Mouse (Mus musculus): Measurements from ENCODE around the gene Scyl1.

Scyl1 gene

GRCm38 (mm10) chr19:5741641-5742240 is 29.5 kb downstream of the Scyl1 start:
- DNase-seq = peak; percentile 87 to 91

DNA sequence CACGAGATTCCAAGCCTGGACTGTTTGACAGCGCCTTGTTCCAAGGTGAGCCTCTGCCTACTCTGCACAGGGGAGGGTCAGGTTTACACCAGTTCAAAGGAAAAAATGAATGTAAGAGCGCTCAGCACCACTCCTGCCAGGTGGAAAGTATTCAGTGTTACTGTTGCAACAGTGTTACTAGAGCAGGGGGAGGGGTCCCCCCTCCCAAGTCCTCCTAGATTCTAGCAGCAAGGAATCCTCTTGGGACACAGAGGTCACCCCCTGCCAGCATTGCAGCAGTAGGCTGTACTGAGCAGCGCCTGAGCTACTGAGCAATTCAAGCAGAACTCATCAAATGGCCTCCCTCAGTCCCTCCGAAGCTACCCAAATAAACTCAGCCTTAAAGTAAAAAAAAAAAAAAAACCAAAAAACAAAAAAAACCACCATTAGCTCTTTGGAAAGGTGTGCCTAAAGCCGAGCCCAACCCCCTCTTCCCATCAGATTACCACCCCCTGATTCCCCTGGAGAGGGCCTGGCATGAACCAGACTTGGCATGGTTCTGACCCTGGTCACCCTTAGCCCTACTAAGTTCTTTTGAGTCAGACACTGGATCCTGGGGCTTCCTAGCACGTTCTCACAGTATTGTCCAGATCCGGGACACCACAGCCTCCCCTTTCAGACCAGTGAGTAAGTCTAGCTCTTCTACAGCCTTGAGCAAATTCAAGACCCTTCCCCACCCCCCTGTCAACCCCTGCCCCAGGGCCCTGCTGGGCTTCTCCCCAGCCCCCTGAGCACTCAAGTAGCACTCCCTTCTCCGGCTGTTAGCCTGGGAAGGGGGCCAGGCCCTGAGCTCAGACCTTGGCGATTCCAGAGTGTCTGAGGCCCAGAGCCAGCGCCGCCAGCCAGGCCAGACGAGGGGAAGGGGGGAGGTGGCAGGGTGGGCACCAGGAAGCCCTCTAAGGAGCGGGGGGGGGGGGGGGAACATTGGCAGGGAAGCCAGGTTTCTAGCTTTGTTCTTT is 30.6 kb downstream of the Scyl1 start, which contains the start of gene Ltbp3:
Ltbp3 (plus strand) TSS at position 585 of the 998 bp plus-strand sequence.
- peak; percentile 75 to 81 for DNase-seq

DNA sequence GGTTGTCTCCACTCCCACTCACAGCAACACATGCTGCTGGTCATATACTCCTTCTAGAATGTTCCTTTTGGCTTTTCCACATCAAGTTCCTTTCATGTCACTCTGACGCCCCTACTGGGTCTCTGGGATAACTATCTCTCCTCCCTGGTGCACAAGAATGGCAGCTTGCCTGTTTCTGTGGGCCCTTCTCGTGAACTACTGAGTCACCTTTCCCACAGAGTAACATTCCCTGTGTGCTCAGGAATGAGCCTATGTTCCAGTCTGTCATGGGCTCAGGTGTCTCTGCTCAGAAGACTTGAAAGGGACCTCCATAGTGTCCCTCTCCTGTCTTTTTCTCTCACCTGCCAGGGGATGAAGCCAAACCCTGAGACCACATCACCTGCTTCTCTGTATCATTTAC is 31.8 kb downstream of the Scyl1 start:
- DNase-seq = no peak

DNA sequence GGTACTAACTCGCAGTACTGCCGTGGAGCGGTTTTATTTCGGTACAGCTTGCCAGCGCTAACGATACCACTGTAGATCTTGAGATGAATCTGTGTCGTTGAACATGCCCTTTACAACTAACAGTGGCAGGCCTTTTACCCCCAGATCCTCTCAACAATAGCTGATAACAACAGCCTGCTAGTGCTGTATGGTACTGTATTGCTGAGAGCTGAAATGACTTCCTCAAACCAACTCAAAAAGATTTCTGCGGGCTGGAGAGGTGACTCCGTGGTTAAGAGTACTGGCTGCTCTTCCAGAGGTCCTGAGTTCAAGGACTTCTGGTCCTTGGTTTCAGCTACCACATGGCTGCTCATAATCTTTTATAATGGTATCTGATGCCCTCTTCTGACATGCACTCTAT is 36.9 kb downstream of the Scyl1 start:
- no peak for DNase-seq

DNA sequence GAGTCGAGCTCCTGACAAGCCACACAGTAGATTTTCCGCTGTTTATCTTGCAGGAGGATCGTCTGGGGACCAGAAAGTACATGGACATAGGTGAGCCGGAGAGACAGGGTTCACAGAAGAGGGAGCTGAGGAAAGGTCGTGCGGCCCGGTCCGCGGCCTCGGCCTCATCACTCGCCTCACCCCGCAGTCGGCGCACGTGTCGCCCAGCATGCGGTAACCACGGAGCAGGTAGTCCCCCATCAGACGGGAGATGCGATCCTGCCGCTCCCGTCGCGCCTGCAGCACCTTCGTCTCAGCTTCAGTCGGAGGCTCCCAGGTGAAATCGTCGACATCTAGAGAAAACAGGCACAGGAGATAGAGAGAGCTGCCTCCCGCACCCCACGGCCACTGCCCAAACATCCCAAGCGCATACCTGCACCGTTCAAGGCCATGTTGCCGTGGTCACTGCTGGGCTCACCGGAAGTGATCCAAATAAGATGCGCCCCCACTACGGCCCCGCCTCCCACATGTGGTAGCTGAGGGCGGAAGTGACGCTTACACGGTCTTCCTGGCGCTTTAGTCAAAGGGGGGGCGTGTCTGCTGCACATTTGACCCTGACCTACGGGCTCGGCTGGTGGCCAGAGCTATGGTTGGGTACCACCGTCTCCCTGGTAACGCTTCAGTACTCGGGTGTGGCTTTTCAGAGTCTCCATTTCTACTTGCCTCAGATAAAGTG is 39.8 kb downstream of the Scyl1 start:
- DNase-seq = peak; percentile 96 to 97

- DNase-seq = peak; percentile 57 to 67
Observed at GRCm38 (mm10) chr19:5730314-5731186, 40.7 kb downstream of the Scyl1 start.

DNA sequence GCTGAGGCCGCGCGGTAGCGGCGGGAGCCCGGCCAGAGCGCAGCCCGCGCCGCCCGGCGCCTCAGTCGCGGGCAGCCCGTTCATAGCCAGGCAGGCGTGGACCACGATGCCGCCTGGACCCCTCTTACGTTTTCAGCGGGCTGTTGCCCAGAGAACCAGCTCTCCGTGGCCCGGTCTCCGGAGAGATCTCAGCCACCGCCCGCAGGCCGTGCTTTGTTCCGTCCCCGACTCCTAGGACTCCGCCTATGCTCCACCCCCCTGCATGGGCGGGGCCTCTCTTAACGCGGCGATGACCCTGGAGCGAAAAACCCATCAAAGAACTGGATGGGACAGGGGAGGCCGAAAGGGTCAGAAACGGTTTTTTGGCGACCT is 41.8 kb downstream of the Scyl1 start, which contains the start of gene Fam89b:
Fam89b (minus strand) TSS at position 210 of the 372 bp plus-strand sequence.
- peak; percentile 95 to 96 for DNase-seq

GRCm38 (mm10) chr19:5728631-5729443 is 42.4 kb downstream of the Scyl1 start:
- peak; percentile 76 to 85 for DNase-seq

GRCm38 (mm10) chr19:5727701-5728100 is 43.5 kb downstream of the Scyl1 start:
- peak; percentile 94 to 95 for DNase-seq

DNA sequence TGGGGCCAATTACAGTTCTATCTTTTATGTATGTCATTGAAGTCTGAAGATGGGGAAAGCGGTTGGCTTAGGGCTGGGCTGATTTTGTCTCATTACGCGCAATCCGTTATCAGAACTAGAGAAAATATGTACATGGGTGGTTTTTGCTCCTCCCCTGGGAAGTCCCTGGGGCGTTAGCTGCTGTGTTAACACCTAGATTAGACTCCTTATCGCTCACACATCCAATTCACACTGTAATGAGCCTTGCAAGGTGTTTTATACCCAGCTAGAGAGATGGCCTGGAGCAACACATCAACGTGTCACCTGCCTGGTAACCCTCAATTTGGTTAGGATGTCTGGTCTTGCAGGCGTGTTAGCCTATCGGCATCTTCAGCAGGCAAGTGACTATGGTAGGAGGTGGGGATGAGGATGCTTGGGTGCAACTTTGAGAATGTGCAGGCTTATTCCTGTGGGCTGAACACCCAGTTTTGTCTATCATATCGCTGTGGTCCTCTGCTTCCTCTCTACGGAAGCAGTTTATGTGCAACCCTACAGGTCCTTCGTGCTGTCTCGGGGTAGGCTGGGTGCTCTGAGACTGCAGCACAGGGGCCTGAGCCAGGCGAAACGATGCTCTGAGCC is 44.1 kb downstream of the Scyl1 start:
- DNase-seq = no peak

DNA sequence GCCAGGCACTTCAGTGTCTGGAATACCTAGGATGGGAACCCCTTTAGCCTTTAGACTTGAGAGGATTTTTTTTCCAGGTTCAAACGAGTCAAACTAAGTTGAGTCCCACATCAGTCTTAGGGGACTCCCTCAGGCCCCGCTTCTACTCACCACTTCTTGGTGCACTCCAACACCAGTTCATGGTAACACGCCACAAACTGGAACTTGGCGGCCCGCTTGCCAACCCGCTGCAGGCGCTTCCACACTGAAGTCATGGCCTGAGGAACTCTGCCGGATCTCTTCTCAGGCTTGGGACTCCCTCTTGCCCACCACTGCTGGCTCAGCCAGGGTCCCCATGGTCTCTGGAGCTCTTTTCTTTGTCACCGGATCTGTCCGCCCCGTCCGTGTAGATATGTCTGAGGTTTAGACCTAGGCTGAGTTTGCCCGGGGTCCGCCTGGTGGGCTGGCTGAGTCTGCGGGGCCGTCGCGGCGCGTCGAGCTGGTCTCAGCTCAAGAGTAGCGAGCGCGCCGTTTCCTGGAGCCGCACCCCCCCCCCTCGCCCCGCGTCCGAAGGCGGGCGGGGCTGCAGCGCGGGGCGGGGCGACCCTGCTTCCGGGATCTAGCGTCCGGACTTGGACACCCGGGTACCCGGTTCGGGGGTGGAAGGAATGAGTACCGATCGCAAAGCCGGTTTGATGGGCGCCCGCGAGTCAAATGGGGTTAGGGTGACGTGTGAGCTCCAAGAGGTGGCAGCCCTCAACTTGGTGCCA is 45.3 kb downstream of the Scyl1 start, which contains the start of gene Ehbp1l1:
Ehbp1l1 (minus strand) TSS at position 551 of the 749 bp plus-strand sequence.
- DNase-seq = peak; percentile 89 to 93

DNA sequence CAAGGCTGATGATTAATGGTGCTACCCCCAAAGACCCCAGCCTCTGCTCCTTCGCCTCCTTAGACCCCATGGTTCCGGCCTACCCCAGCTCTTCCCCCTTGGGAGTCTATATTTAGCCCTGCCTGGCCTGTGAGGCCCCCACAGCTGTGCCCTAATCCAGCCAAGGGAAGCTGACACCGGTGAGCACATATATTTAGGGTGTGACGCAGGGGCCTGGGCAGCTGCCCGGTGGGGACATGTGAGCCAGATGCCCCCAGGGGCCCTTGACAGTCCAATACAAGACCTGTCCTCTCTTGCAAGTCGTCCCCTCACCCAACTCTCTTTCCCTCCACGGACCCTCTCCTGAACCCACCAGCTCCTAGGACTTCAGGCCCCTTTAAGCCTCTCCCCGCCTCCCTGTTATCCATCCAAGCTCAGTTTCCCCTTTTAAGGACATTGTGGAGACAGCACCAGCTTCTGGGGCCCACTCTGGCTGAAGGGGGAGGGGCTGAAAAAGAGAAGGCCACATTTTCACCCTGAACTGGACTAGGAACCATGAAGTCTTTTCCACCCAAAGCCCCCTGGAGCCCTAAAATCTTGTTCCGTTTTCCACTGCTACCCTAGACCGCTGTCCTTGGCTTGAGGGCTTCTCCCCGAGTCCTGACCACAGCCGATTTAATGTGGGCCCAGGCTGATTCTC is 46.1 kb downstream of the Scyl1 start:
- peak; percentile 39 to 52 for DNase-seq

DNA sequence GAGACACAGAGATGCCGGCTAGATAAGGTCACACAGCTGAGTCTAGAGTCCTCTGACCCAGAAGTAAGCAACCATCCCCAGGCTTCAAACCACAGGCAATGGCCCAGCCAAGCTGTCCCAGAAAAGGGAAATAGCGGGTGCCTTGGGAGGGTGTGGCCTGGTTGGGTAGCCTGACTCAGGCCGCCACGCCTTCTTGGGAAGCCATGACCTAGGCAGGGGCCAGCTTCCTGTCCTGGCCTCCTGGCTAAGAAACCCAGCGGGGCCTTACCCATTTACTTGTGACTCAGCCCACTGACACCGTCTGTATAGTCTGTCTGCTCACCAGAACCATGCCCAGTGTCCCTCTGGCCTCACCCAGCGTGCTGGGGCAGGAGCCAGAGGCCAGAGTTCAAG is 46.7 kb downstream of the Scyl1 start:
- DNase-seq = peak; percentile 46 to 69

- no peak for DNase-seq
Observed at GRCm38 (mm10) chr19:5723934-5724548, 47.2 kb downstream of the Scyl1 start.

GRCm38 (mm10) chr19:5722848-5723425 is 48.3 kb downstream of the Scyl1 start:
- DNase-seq = no peak

- DNase-seq = no peak
Observed at GRCm38 (mm10) chr19:5721233-5721632, 50.0 kb downstream of the Scyl1 start.

GRCm38 (mm10) chr19:5716955-5717354 is 54.3 kb downstream of the Scyl1 start:
- DNase-seq = peak; percentile 13 to 42
